In genomic region chr6:4561156-4561555, GRCm38 (mm10) we compare ENCODE assay signal across 12 mouse cellular contexts. TPM values are rescaled to one million over a fixed set of nuclear protein-coding genes. Genes with fewer than 3 reads are reported as not detected.
DNase-seq lines count a peak whose midpoint lies in the region; ATAC-seq lines count a peak whose summit lies in the region.
"Had no signal": no experiment of that assay in that cellular context is flagged by ENCODE, and none has a peak within 500 bp of the region (broad histone marks: within the 10 kb centered on the region; RNA-seq: fewer than 3 reads in every experiment).

No protein-coding gene starts in this region.

- peaks cover 9% of the 10 kb centered on the region for H3K4me1 ChIP-seq in heart, embryonic 15.5 days (replicated peaks)
- H3K4me1 ChIP-seq in neural tube, embryonic 15.5 days: no peaks in the 10 kb centered on the region
- peaks cover 32% of the 10 kb centered on the region for H3K4me1 ChIP-seq in limb, embryonic 11.5 days (ENCODE audit: control insufficient read depth, insufficient read depth, low read length)

- DNase-seq in heart, adult 18-20 months: no peak
- DNase-seq in neural tube, embryonic 10.5 days (ENCODE audit: extremely low spot score, low spot score): peak; percentile 43
- DNase-seq in limb, embryonic 11.5 days (ENCODE audit: low spot score): peak; percentile 75
- DNase-seq: gastrocnemius, postnatal 14 days; left cerebral cortex, postnatal 4 days; thymus, postnatal 36 days had no signal

- H3K27me3 ChIP-seq in heart, embryonic 15.5 days: no peaks in the 10 kb centered on the region
- no peaks in the 10 kb centered on the region for H3K27me3 ChIP-seq in neural tube, embryonic 15.5 days (replicated peaks)
- H3K27me3 ChIP-seq in limb, embryonic 11.5 days (ENCODE audit: control insufficient read depth, insufficient read depth, low read length): no peaks in the 10 kb centered on the region

- H3K4me2 ChIP-seq in heart, embryonic 15.5 days: peak overlapping the region; percentile 11; the same call in 1 of the 2 replicates
- H3K4me2 ChIP-seq in neural tube, embryonic 15.5 days: no peak overlapping the region
- H3K4me2 ChIP-seq in limb, embryonic 11.5 days (ENCODE audit: low read depth, severe bottlenecking): 0 out of 2 replicates have a peak overlapping the region, but pooled peaks have one; percentile 7
- H3K4me2 ChIP-seq: neural tube, embryonic 13.5 days had no signal

- H3K9ac ChIP-seq in heart, embryonic 15.5 days: no peak overlapping the region
- H3K9ac ChIP-seq in neural tube, embryonic 15.5 days (replicated peaks): no peak overlapping the region
- H3K9ac ChIP-seq in limb, embryonic 11.5 days (ENCODE audit: low read length): no peak overlapping the region
- H3K9ac ChIP-seq: neural tube, embryonic 13.5 days had no signal

- ATAC-seq in heart, embryonic 15.5 days (replicated peaks; ENCODE audit: insufficient number of reproducible peaks, insufficient read depth, low FRiP score, low read depth): no peak
- no peak for ATAC-seq in neural tube, embryonic 15.5 days (ENCODE audit: low FRiP score)
- ATAC-seq in limb, embryonic 11.5 days (ENCODE audit: insufficient number of reproducible peaks, low FRiP score, low TSS enrichment, low read depth): peak; percentile 24; the same call in 1 of the 2 replicates
- ATAC-seq in activated CD4-positive, CD25-positive, alpha-beta regulatory T cell, adult 4 months: no peak
- no peak for ATAC-seq in CD4-positive, CD25-positive, alpha-beta regulatory T cell, adult 4 months

- no peaks in the 10 kb centered on the region for H3K9me3 ChIP-seq in heart, embryonic 15.5 days (replicated peaks)
- no peaks in the 10 kb centered on the region for H3K9me3 ChIP-seq in neural tube, embryonic 15.5 days (replicated peaks)
- H3K9me3 ChIP-seq in limb, embryonic 11.5 days (ENCODE audit: control insufficient read depth, low read length): no peaks in the 10 kb centered on the region
- H3K9me3 ChIP-seq: neural tube, embryonic 13.5 days had no signal

- peak overlapping the region; percentile 15; the same call in 1 of the 2 replicates for H3K27ac ChIP-seq in heart, embryonic 15.5 days
- H3K27ac ChIP-seq in neural tube, embryonic 15.5 days (replicated peaks): no peak overlapping the region
- peak overlapping the region; percentile 85 for H3K27ac ChIP-seq in limb, embryonic 11.5 days (replicated peaks; ENCODE audit: low read depth, low read length)
- H3K27ac ChIP-seq: macrophage; neural tube, embryonic 13.5 days had no signal

- WGBS in heart, embryonic 15.5 days: 21% methylated on average over 11 of the region's 11 CpGs
- 35% methylated on average over 11 of the region's 11 CpGs for WGBS in neural tube, embryonic 15.5 days
- 8% methylated on average over 11 of the region's 11 CpGs for WGBS in limb, embryonic 11.5 days

- no peaks in the 10 kb centered on the region for H3K36me3 ChIP-seq in heart, embryonic 15.5 days
- no peaks in the 10 kb centered on the region for H3K36me3 ChIP-seq in neural tube, embryonic 15.5 days
- H3K36me3 ChIP-seq in limb, embryonic 11.5 days (ENCODE audit: control insufficient read depth, insufficient read depth, low read length): no peaks in the 10 kb centered on the region
- H3K36me3 ChIP-seq: neural tube, embryonic 13.5 days had no signal

- H3K4me3 ChIP-seq in heart, embryonic 15.5 days: no peak overlapping the region
- H3K4me3 ChIP-seq in neural tube, embryonic 15.5 days (replicated peaks): no peak overlapping the region
- no peak overlapping the region for H3K4me3 ChIP-seq in limb, embryonic 11.5 days (ENCODE audit: low read depth, low read length)
- H3K4me3 ChIP-seq: neural tube, embryonic 13.5 days had no signal

RNA-seq across cellular contexts. Expression of gene Casd1, which starts 39.5 kb away (rescaled TPM):
- 24.3 and 27.3 TPM in 2 replicates for polyA plus RNA-seq in heart, embryonic 15.5 days (2015; fragmentation: Nextera tagmentation; extraction: Ambion mirVana)
- 10 to 100 TPM; 21.7 to 22.5 TPM for total RNA-seq in heart, adult 18-20 months (2021)
- 39.3 and 43.3 TPM in 2 replicates for polyA plus RNA-seq in neural tube, embryonic 15.5 days (2015; fragmentation: Nextera tagmentation; extraction: Ambion mirVana)
- 79.2 and 92.1 TPM in 2 replicates for polyA plus RNA-seq in limb, embryonic 11.5 days (2014; fragmentation: Nextera tagmentation; extraction: Ambion mirVana)
- polyA plus RNA-seq in activated CD4-positive, CD25-positive, alpha-beta regulatory T cell, adult 4 months (2017; shearing (Covaris generic)): 1 to 10 TPM; 6.4 to 10.0 TPM
- 10 to 100 TPM; 10.1 to 12.2 TPM for polyA plus RNA-seq in CD4-positive, CD25-positive, alpha-beta regulatory T cell, adult 4 months (2017; shearing (Covaris generic))

RNA-seq across cellular contexts. Expression of gene Col1a2, which starts 56.5 kb away (rescaled TPM):
- 469 and 631 TPM in 2 replicates for polyA plus RNA-seq in heart, embryonic 15.5 days (2015; fragmentation: Nextera tagmentation; extraction: Ambion mirVana)
- total RNA-seq in heart, adult 18-20 months (2021): 10 to 100 TPM; 54.7 to 63.2 TPM
- polyA plus RNA-seq in neural tube, embryonic 15.5 days (2015; fragmentation: Nextera tagmentation; extraction: Ambion mirVana): 239 and 261 TPM in 2 replicates
- polyA plus RNA-seq in limb, embryonic 11.5 days (2014; fragmentation: Nextera tagmentation; extraction: Ambion mirVana): 243 and 265 TPM in 2 replicates
- not detected for polyA plus RNA-seq in activated CD4-positive, CD25-positive, alpha-beta regulatory T cell, adult 4 months (2017; shearing (Covaris generic))
- polyA plus RNA-seq in CD4-positive, CD25-positive, alpha-beta regulatory T cell, adult 4 months (2017; shearing (Covaris generic)): under 1 TPM in 1 of 2 experiments, not detected in 1; 0.14 TPM

Comparison
In these comparisons a context has a peak if more than half of its experiments do, and no peak if none do; other contexts are left out.
1. DNase-seq: peak in neural tube, embryonic 10.5 days (single experiment) and limb, embryonic 11.5 days (single experiment); none in heart, adult 18-20 months (0 of 2).
2. RNA of gene Col1a2, which starts 56.5 kb away (polyA plus RNA-seq): 469 to 631 TPM in heart, embryonic 15.5 days, 243 to 265 TPM in limb, embryonic 11.5 days and 239 to 261 TPM in neural tube, embryonic 15.5 days; 0.14 TPM in CD4-positive, CD25-positive, alpha-beta regulatory T cell, adult 4 months and not detected in activated CD4-positive, CD25-positive, alpha-beta regulatory T cell, adult 4 months; every median in the first group is over 100 times any median in the second.